Mouse (Mus musculus) v-Abl transformed pro-B cells (cell line): ENCODE data around the gene Thada.

Experiments used
- in situ Hi-C, 2 experiments: fragments of 400-800 bp; cut with MboI; formaldehyde crosslinking; loops; one replicate each; pipeline ENCODE4 v1.15.1; 2025; ENCODE audit not compliant: unreplicated experiment in 2 of 2

Thada gene

GRCm38 (mm10) chr17:84355006-84355405, 111.0 kb downstream of the Thada start:
- in situ Hi-C loops = no loop called here

- in situ Hi-C loops = no loop called here
These were observed 112.1 kb downstream of the Thada start for GRCm38 (mm10) chr17:84353902-84354311.

- in situ Hi-C loops = no loop called here
These were observed 112.6 kb downstream of the Thada start for GRCm38 (mm10) chr17:84353224-84353901.

GRCm38 (mm10) chr17:84352790-84353154, 113.2 kb downstream of the Thada start:
- in situ Hi-C loops = no loop called here

GRCm38 (mm10) chr17:84351912-84352789, 113.9 kb downstream of the Thada start:
- in situ Hi-C loops = no loop called here

GRCm38 (mm10) chr17:84351276-84351675, 114.7 kb downstream of the Thada start:
- in situ Hi-C loops = no loop called here

GRCm38 (mm10) chr17:84348865-84349264, 117.1 kb downstream of the Thada start:
- in situ Hi-C loops = no loop called here

- in situ Hi-C loops = no loop called here
These were observed 123.6 kb downstream of the Thada start for GRCm38 (mm10) chr17:84342299-84342817.

- in situ Hi-C loops = no loop called here
These were observed 124.3 kb downstream of the Thada start for GRCm38 (mm10) chr17:84341686-84342085.

GRCm38 (mm10) chr17:84340574-84340973, 125.4 kb downstream of the Thada start:
- in situ Hi-C loops = no loop called here

- in situ Hi-C loops = no loop called here
These were observed 130.0 kb downstream of the Thada start for GRCm38 (mm10) chr17:84335996-84336395.

GRCm38 (mm10) chr17:84335076-84335475, 130.9 kb downstream of the Thada start:
- in situ Hi-C loops = no loop called here

GRCm38 (mm10) chr17:84334241-84335014, 131.6 kb downstream of the Thada start:
- in situ Hi-C loops = no loop called here

- in situ Hi-C loops = no loop called here
These were observed 133.1 kb downstream of the Thada start for GRCm38 (mm10) chr17:84332940-84333339.

GRCm38 (mm10) chr17:84330986-84331385, 135.0 kb downstream of the Thada start:
- in situ Hi-C loops = no loop called here

- in situ Hi-C loops = no loop called here
These were observed 135.5 kb downstream of the Thada start for GRCm38 (mm10) chr17:84330506-84330905.

GRCm38 (mm10) chr17:84329906-84330470, 136.0 kb downstream of the Thada start:
- in situ Hi-C loops = no loop called here

- in situ Hi-C loops = no loop called here
These were observed 137.5 kb downstream of the Thada start for GRCm38 (mm10) chr17:84328526-84328925.

- in situ Hi-C loops = no loop called here
These were observed 138.7 kb downstream of the Thada start for GRCm38 (mm10) chr17:84327051-84327925.
